Mouse (Mus musculus) ES-Bruce4 (cell line): ENCODE results near the gene Slc15a1. TPM values are rescaled to one million over a fixed set of nuclear protein-coding genes. Genes with fewer than 3 reads are reported as not detected.

ENCODE experiments used
- H3K27ac ChIP-seq: 2 replicates; pipeline ENCODE4 v1.5.1; 2012; ENCODE audit warnings: low read length, inconsistent platforms; ENCODE audit not compliant: insufficient read depth
- H3K27me3 ChIP-seq: 2 replicates; pipeline ENCODE4 v1.6.1; 2012; ENCODE audit warnings: mild to moderate bottlenecking, low read length, inconsistent platforms; ENCODE audit not compliant: control insufficient read depth, poor library complexity, insufficient read depth, severe bottlenecking
- H3K36me3 ChIP-seq: 2 replicates; pipeline ENCODE4 v1.6.1; 2012; ENCODE audit warnings: inconsistent platforms, mild to moderate bottlenecking, low read length, moderate library complexity; ENCODE audit not compliant: control insufficient read depth, poor library complexity, insufficient read depth, severe bottlenecking
- H3K4me1 ChIP-seq: one replicate; pipeline ENCODE4 v1.8.1; 2011; ENCODE audit warnings: low read length; ENCODE audit not compliant: control insufficient read depth, insufficient read depth
- H3K4me3 ChIP-seq: 2 replicates; pipeline ENCODE4 v1.5.1; 2011; ENCODE audit warnings: low read depth, mild to moderate bottlenecking, low read length
- H3K9ac ChIP-seq: 2 replicates; pipeline ENCODE4 v1.6.1; 2012; ENCODE audit warnings: low read depth, mild to moderate bottlenecking, inconsistent platforms; ENCODE audit not compliant: poor library complexity, severe bottlenecking
- H3K9me3 ChIP-seq: replicated peaks from 2 replicates; pipeline ENCODE4 v1.6.1; 2012; ENCODE audit warnings: mild to moderate bottlenecking, low read length, inconsistent platforms; ENCODE audit not compliant: control insufficient read depth, poor library complexity, insufficient read depth, severe bottlenecking
- CTCF ChIP-seq: IDR thresholded peaks from one replicate; pipeline ENCODE4 v1.8.1; 2011; ENCODE audit warnings: low read depth, low read length
- EP300 ChIP-seq: IDR thresholded peaks from 2 replicates; pipeline ENCODE4 v1.6.1; 2011; ENCODE audit warnings: low read depth, low read length; ENCODE audit not compliant: insufficient read depth
- POLR2A ChIP-seq: IDR thresholded peaks from one replicate; pipeline ENCODE4 v1.8.1; 2011; ENCODE audit warnings: low read length; ENCODE audit not compliant: insufficient read depth
- polyA plus RNA-seq: library from polyadenylated mRNA; stranded (reverse); fragments of >200 nt; gene quantifications from 2 replicates; pipeline ENCODE4 v1.2.4, GENCODE M21; 2011; ENCODE audit warnings: low read depth; ENCODE audit not compliant: missing spikeins, insufficient read depth, insufficient read length

Gene Slc15a1
- polyA plus RNA-seq, 1 experiment, result 1.5 TPM

- Histone ChIP-seq H3K9ac (no peak overlapping the region), H3K4me1 (peaks cover 3% of the 10 kb centered on the region), H3K27me3 (no peaks in the 10 kb centered on the region)
These were observed 5.3 kb downstream of the Slc15a1 start for GRCm38 (mm10) chr14:121499769-121500168.

GRCm38 (mm10) chr14:121497800-121498199 lies 7.3 kb downstream of the Slc15a1 start:
- no peaks in the 10 kb centered on the region for H3K36me3 ChIP-seq
- no peaks in the 10 kb centered on the region for H3K27me3 ChIP-seq
- no peak overlapping the region for H3K9ac ChIP-seq
- no peak overlapping the region for H3K4me3 ChIP-seq
- H3K27ac ChIP-seq, result no peak overlapping the region
- TF ChIP-seq POLR2A (no peak), EP300 (no peak), CTCF (no peak)
- no peaks in the 10 kb centered on the region for H3K9me3 ChIP-seq
- H3K4me1 ChIP-seq, result no peaks in the 10 kb centered on the region

More at GRCm38 (mm10) chr14:121499769-121500168, 5.3 kb downstream of the Slc15a1 start:
- Histone ChIP-seq H3K9me3 (no peaks in the 10 kb centered on the region), H3K36me3 (no peaks in the 10 kb centered on the region), H3K4me3 (no peak overlapping the region), H3K27ac (no peak overlapping the region)
- TF ChIP-seq EP300 (no peak), POLR2A (no peak), CTCF (no peak)

GRCm38 (mm10) chr14:121495741-121496140 lies 9.3 kb downstream of the Slc15a1 start:
- no peaks in the 10 kb centered on the region for H3K4me1 ChIP-seq
- no peaks in the 10 kb centered on the region for H3K36me3 ChIP-seq
- H3K9me3 ChIP-seq, result no peaks in the 10 kb centered on the region
- no peak overlapping the region for H3K9ac ChIP-seq
- TF ChIP-seq CTCF (no peak), EP300 (no peak), POLR2A (no peak)
- H3K4me3 ChIP-seq, result no peak overlapping the region
- no peak overlapping the region for H3K27ac ChIP-seq
- H3K27me3 ChIP-seq, result no peaks in the 10 kb centered on the region

GRCm38 (mm10) chr14:121495120-121495519 lies 9.9 kb downstream of the Slc15a1 start:
- TF ChIP-seq EP300 (no peak), POLR2A (no peak), CTCF (no peak)

GRCm38 (mm10) chr14:121494238-121494637 lies 10.8 kb downstream of the Slc15a1 start:
- Histone ChIP-seq H3K27me3 (no peaks in the 10 kb centered on the region), H3K27ac (no peak overlapping the region), H3K9ac (no peak overlapping the region), H3K36me3 (no peaks in the 10 kb centered on the region), H3K4me3 (no peak overlapping the region), H3K9me3 (no peaks in the 10 kb centered on the region), H3K4me1 (no peaks in the 10 kb centered on the region)
- no peak for TF ChIP-seq CTCF
- no peak for TF ChIP-seq POLR2A
- no peak for TF ChIP-seq EP300

More at GRCm38 (mm10) chr14:121495120-121495519, 9.9 kb downstream of the Slc15a1 start:
- H3K27ac ChIP-seq, result no peak overlapping the region
- no peaks in the 10 kb centered on the region for H3K4me1 ChIP-seq
- no peaks in the 10 kb centered on the region for H3K27me3 ChIP-seq
- no peaks in the 10 kb centered on the region for H3K36me3 ChIP-seq
- H3K9ac ChIP-seq, result no peak overlapping the region
- H3K9me3 ChIP-seq, result no peaks in the 10 kb centered on the region
- H3K4me3 ChIP-seq, result no peak overlapping the region

GRCm38 (mm10) chr14:121493712-121494111 lies 11.3 kb downstream of the Slc15a1 start:
- TF ChIP-seq POLR2A (no peak), EP300 (no peak), CTCF (no peak)
- H3K9ac ChIP-seq, result no peak overlapping the region

More at GRCm38 (mm10) chr14:121493712-121494111, 11.3 kb downstream of the Slc15a1 start:
- no peak overlapping the region for H3K27ac ChIP-seq
- H3K4me3 ChIP-seq, result no peak overlapping the region
- H3K4me1 ChIP-seq, result no peaks in the 10 kb centered on the region
- no peaks in the 10 kb centered on the region for H3K36me3 ChIP-seq
- no peaks in the 10 kb centered on the region for H3K27me3 ChIP-seq
- H3K9me3 ChIP-seq, result no peaks in the 10 kb centered on the region
